Mouse (Mus musculus) heart, embryonic 11.5 days (tissue): Measurements from ENCODE around the gene Mettl1. TPM values are rescaled to one million over a fixed set of nuclear protein-coding genes. Genes with fewer than 3 reads are reported as not detected.

ENCODE experiments used
- ATAC-seq: fragments of 200-750 bp; cut with Nextera tagmentation; replicated peaks from 2 replicates; pipeline ENCODE4 v1.8.0; 2017; ENCODE audit warnings: moderate library complexity; ENCODE audit not compliant: insufficient number of reproducible peaks, low FRiP score, low TSS enrichment
- H3K27ac ChIP-seq: fragments of 300-500 bp; sonication (generic); 2 replicates; pipeline ENCODE4 v1.5.1; 2014; ENCODE audit warnings: mild to moderate bottlenecking, low read depth, low read length
- H3K27me3 ChIP-seq: fragments of 300-500 bp; sonication (generic); 2 replicates; pipeline ENCODE4 v1.6.1; 2014; ENCODE audit warnings: mild to moderate bottlenecking, low read length, mixed read lengths; ENCODE audit not compliant: control insufficient read depth, insufficient read depth
- H3K36me3 ChIP-seq: fragments of 300-500 bp; sonication (generic); 2 replicates; pipeline ENCODE4 v1.6.1; 2014; ENCODE audit warnings: mild to moderate bottlenecking, low read length, moderate library complexity, mixed read lengths; ENCODE audit not compliant: control insufficient read depth, insufficient read depth
- H3K4me1 ChIP-seq: fragments of 300-500 bp; sonication (generic); 2 replicates; pipeline ENCODE4 v1.6.1; 2014; ENCODE audit warnings: low read length; ENCODE audit not compliant: control insufficient read depth, insufficient read depth
- H3K4me2 ChIP-seq: fragments of 300-500 bp; sonication (generic); 2 replicates; pipeline ENCODE4 v1.6.1; 2014; ENCODE audit warnings: mild to moderate bottlenecking, moderate library complexity
- H3K4me3 ChIP-seq: fragments of 300-500 bp; sonication (generic); 2 replicates; pipeline ENCODE4 v1.5.1; 2014; ENCODE audit warnings: low read depth, low read length
- H3K9ac ChIP-seq: fragments of 300-500 bp; sonication (generic); 2 replicates; pipeline ENCODE4 v1.6.1; 2014; ENCODE audit warnings: mild to moderate bottlenecking, low read depth, low read length, moderate library complexity
- H3K9me3 ChIP-seq: fragments of 300-500 bp; sonication (generic); replicated peaks from 2 replicates; pipeline ENCODE4 v1.6.1; 2016; ENCODE audit warnings: low read length; ENCODE audit not compliant: control insufficient read depth
- WGBS: fragments of 180-500 bp; shearing (Covaris S2); extraction: QIAGEN DNeasy Blood & Tissue Kit; methylation state at CpG from one replicate; pipeline ENCODE4 v1.1.7; 2014; ENCODE audit not compliant: insufficient replicate concordance; 5-methylcytosine and 5-hydroxymethylcytosine counted together
- microRNA counts: library from miRNA; unstranded; fragments of <30 nt; microRNA quantifications from one replicate; lab custom pipeline; 2015
- microRNA-seq: library from miRNA; unstranded; fragments of <30 nt; microRNA quantifications from one replicate; pipeline ENCODE4, GENCODE M21; 2016; ENCODE audit warnings: borderline number of aligned reads
- polyA plus RNA-seq: library from polyadenylated mRNA; unstranded; fragments of >200 nt; fragmentation: Nextera tagmentation; extraction: Ambion mirVana; gene quantifications from 2 replicates; pipeline ENCODE4 v1.2.1, GENCODE M21; 2014

Gene Mettl1
- polyA plus RNA-seq, 1 experiment from 2014 or later, result 43.3 TPM

DNA sequence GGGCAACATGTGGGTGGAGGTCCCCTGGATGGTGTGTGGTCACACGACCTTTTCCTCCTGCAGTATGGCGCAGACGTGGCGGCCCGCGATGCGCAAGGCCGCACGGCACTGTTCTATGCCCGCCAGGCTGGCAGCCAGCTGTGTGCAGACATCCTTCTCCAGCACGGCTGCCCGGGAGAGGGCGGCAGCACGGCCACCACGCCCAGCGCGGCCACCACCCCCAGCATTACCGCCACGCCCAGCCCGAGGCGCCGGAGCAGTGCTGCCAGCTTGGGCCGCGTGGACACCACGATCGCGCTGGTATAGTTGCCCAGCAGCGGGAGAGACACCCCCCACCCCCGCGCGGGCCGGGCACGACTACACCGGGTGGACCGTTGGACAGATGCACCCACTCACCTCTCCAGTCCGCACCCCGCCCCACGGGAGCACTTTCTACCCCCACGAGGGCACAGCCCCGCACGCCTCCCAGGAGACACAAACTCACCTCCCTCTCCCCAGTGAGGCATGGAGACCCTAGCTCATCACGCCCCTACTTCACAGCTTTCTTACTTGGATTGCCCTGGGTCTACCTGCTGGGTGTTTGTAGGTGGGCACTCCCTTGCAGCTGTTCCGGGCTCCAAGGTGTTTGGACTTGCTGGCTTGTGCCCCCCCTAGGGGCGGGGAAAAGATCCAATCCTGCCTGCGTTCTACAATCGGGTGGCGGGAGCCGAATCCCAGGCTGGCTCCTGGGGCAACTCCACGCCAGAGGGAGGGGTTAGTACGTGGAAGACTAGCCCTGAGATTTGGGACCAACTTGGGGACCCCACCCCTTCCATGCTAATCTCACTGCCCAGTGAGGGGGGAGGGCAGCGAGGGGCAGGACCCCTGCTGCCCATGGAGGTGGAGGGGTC is 50.5 kb downstream of the Mettl1 start:
- Histone ChIP-seq H3K36me3 (peaks cover 7% of the 10 kb centered on the region), H3K4me2 (peak overlapping the region; percentile 39), H3K9ac (no peak overlapping the region), H3K4me1 (peaks cover 11% of the 10 kb centered on the region; the same call in 1 of the 2 replicates), H3K27ac (no peak overlapping the region), H3K9me3 (no peaks in the 10 kb centered on the region), H3K27me3 (peaks cover 68% of the 10 kb centered on the region), H3K4me3 (0 out of 2 replicates have a peak overlapping the region, but pooled peaks have one; percentile 4)
- WGBS, result 9% methylated on average over 48 of the region's 51 CpGs
- no peak; the same call in 1 of the 2 replicates for ATAC-seq

DNA sequence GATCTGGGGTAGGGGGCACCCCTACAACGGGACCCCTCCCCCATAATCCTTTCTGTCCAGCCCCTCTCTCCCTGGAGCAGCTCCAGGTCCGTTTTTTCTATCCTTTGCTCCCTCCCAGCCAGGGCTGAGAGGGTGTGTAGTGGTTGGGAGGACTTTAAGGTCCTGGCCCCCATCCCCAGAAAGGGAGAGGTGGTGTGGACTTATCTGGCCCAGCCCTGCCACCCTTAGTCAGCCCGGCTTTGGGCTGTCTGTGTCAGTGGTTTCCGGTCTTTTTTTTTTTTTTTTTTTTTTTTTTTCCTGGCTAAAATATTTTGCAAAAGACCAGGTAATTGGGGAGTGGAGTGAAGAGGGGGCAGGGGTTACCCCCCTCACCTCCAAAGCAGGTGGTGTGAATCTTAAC is 51.5 kb downstream of the Mettl1 start:
- H3K9me3 ChIP-seq, result no peaks in the 10 kb centered on the region
- WGBS, result 42% methylated on average over 4 of the region's 4 CpGs
- peaks cover 11% of the 10 kb centered on the region; the same call in 1 of the 2 replicates for H3K4me1 ChIP-seq
- H3K4me2 ChIP-seq, result no peak overlapping the region
- peaks cover 8% of the 10 kb centered on the region for H3K36me3 ChIP-seq
- no peak overlapping the region for H3K27ac ChIP-seq
- H3K4me3 ChIP-seq, result no peak overlapping the region
- no peak for ATAC-seq
- H3K27me3 ChIP-seq, result peaks cover 61% of the 10 kb centered on the region
- H3K9ac ChIP-seq, result no peak overlapping the region

DNA sequence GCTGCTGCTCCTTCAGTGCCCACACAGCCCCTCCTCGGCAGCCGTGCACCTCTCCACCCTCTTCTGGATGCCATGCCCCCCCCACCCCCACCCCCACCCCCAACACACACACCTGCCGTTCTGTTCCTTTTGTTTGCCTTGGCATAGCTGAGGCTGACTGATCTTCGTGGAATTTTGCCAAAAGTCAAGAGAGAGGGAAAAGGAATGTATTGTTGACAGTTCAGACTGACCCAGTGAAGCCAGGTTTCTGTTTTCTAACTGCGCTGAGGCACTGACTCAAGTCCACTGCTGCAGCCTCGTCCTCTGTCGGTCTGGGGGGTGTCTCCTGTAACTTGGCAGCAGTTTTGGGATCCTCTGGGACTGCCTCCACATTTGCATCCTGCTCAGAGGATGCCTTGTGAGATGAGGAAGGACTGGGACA is 53.2 kb downstream of the Mettl1 start:
- H3K9ac ChIP-seq, result no peak overlapping the region
- H3K27me3 ChIP-seq, result peaks cover 47% of the 10 kb centered on the region
- H3K4me1 ChIP-seq, result peaks cover 11% of the 10 kb centered on the region; the same call in 1 of the 2 replicates
- no peak overlapping the region for H3K4me2 ChIP-seq
- no peak overlapping the region for H3K4me3 ChIP-seq
- H3K9me3 ChIP-seq, result no peaks in the 10 kb centered on the region
- peaks cover 8% of the 10 kb centered on the region for H3K36me3 ChIP-seq
- no peak for ATAC-seq
- WGBS, result 45% methylated on average over 7 of the region's 7 CpGs
- H3K27ac ChIP-seq, result no peak overlapping the region

MicroRNAs within 50 kb of the gene (microRNA counts, 519-probe panel; counts per million panel counts)
- microRNA mmu-miR-26a (lab: Ali Mortazavi, UCI) (4,457 counts per million, percentile 38 among the panel's probes with 10 or more counts), microRNA mmu-miR-546 (lab: Ali Mortazavi, UCI) (32.2 counts per million)

Small RNA genes lying within 50 kb of the gene (microRNA-seq; reads per million reads assigned to microRNA genes)
- gene Mir26a-2, result 40.6 reads per million, percentile 57 among the genes with 10 or more reads in this experiment
- gene Mir546, result 1.6 reads per million, percentile 21 among the genes with 10 or more reads in this experiment

Other genes with a start within 250 kb of the Mettl1 start
- gene Atp23, start 140.1 kb upstream of the Mettl1 start, polyA plus RNA-seq, result 9.4 and 11.7 TPM in 2 replicates
- gene Ctdsp2, start 62.7 kb upstream of the Mettl1 start, polyA plus RNA-seq, result 47.3 and 47.6 TPM in 2 replicates
- gene Avil, start 40.7 kb upstream of the Mettl1 start, polyA plus RNA-seq, result 0.13 and 0.34 TPM in 2 replicates
- gene Tsfm, start 10.6 kb upstream of the Mettl1 start, polyA plus RNA-seq, result 91.1 and 97.1 TPM in 2 replicates
- gene Eef1akmt3, start 99 bp downstream of the Mettl1 start, polyA plus RNA-seq, result 0.31 and 0.35 TPM in 2 replicates
- 0.11 and 0.13 TPM in 2 replicates for gene Cyp27b1, start 6.8 kb downstream of the Mettl1 start, polyA plus RNA-seq
- gene March9, start 18.8 kb downstream of the Mettl1 start, polyA plus RNA-seq, result 0.21 and 0.39 TPM in 2 replicates
- 1,419 and 1,452 TPM in 2 replicates for gene Cdk4, start 22.1 kb downstream of the Mettl1 start, polyA plus RNA-seq
- 106 and 115 TPM in 2 replicates for gene Tspan31, start 28.9 kb downstream of the Mettl1 start, polyA plus RNA-seq
- gene Agap2, start 33.9 kb downstream of the Mettl1 start, polyA plus RNA-seq, result 0.42 and 0.63 TPM in 2 replicates
- 21.3 and 30.3 TPM in 2 replicates for gene Os9, start 79.7 kb downstream of the Mettl1 start, polyA plus RNA-seq
- 1.6 and 1.8 TPM in 2 replicates for gene B4galnt1, start 123.8 kb downstream of the Mettl1 start, polyA plus RNA-seq
- gene Slc26a10, start 139.2 kb downstream of the Mettl1 start, polyA plus RNA-seq, result 8.4 and 11.8 TPM in 2 replicates
- gene Arhgef25, start 148.7 kb downstream of the Mettl1 start, polyA plus RNA-seq, result 17.9 and 18.0 TPM in 2 replicates
- gene Dtx3, start 154.3 kb downstream of the Mettl1 start, polyA plus RNA-seq, result 82.3 and 83.0 TPM in 2 replicates
- gene Pip4k2c, start 170.2 kb downstream of the Mettl1 start, polyA plus RNA-seq, result 20.8 and 21.5 TPM in 2 replicates
- 1.6 TPM in 2 replicates for gene Kif5a, start 221.9 kb downstream of the Mettl1 start, polyA plus RNA-seq
- 135 and 136 TPM in 2 replicates for gene Dctn2, start 225.0 kb downstream of the Mettl1 start, polyA plus RNA-seq
- gene Mbd6, start 247.6 kb downstream of the Mettl1 start, polyA plus RNA-seq, result 13.6 and 15.1 TPM in 2 replicates